Mouse (Mus musculus) embryonic facial prominence, embryonic 11.5 days (tissue): ENCODE data around the gene Dapl1. TPM values are rescaled to one million over a fixed set of nuclear protein-coding genes. Genes with fewer than 3 reads are reported as not detected.

Experiments used
- ATAC-seq: fragments of 200-750 bp; cut with Nextera tagmentation; replicated peaks from 2 replicates; pipeline ENCODE4 v1.8.0; 2017; ENCODE audit warnings: low read depth; ENCODE audit not compliant: insufficient number of reproducible peaks, low FRiP score, low TSS enrichment
- DNase-seq: peaks from one replicate; pipeline ENCODE4 v3.0.0-alpha.2; 2015; ENCODE audit warnings: low spot score
- H3K27ac ChIP-seq: fragments of 300-500 bp; sonication (generic); replicated peaks from 2 replicates; pipeline ENCODE4 v1.5.1; 2014; ENCODE audit warnings: mild to moderate bottlenecking, low read depth, low read length, control low read depth
- H3K27me3 ChIP-seq: fragments of 300-500 bp; sonication (generic); 2 replicates; pipeline ENCODE4 v1.6.1; 2014; ENCODE audit warnings: mild to moderate bottlenecking, low read length, moderate library complexity, mixed read lengths; ENCODE audit not compliant: control insufficient read depth, insufficient read depth
- H3K36me3 ChIP-seq: fragments of 300-500 bp; sonication (generic); replicated peaks from 2 replicates; pipeline ENCODE4 v1.6.1; 2014; ENCODE audit warnings: low read depth, mild to moderate bottlenecking, low read length, moderate library complexity, mixed read lengths; ENCODE audit not compliant: control insufficient read depth, insufficient read depth
- H3K4me1 ChIP-seq: fragments of 300-500 bp; sonication (generic); 2 replicates; pipeline ENCODE4 v1.6.1; 2014; ENCODE audit warnings: low read length, mixed read lengths; ENCODE audit not compliant: control insufficient read depth, insufficient read depth
- H3K4me2 ChIP-seq: fragments of 300-500 bp; sonication (generic); 2 replicates; pipeline ENCODE4 v1.6.1; 2014; ENCODE audit warnings: low read depth, mild to moderate bottlenecking, control low read depth, low read length, moderate library complexity
- H3K4me3 ChIP-seq: fragments of 300-500 bp; sonication (generic); 2 replicates; pipeline ENCODE4 v1.5.1; 2014; ENCODE audit warnings: low read depth, low read length, control low read depth
- H3K9ac ChIP-seq: fragments of 300-500 bp; sonication (generic); replicated peaks from 2 replicates; pipeline ENCODE4 v1.6.1; 2014; ENCODE audit warnings: mild to moderate bottlenecking, control low read depth, low read length
- H3K9me3 ChIP-seq: fragments of 300-500 bp; sonication (generic); replicated peaks from 2 replicates; pipeline ENCODE4 v1.6.1; 2016; ENCODE audit warnings: mild to moderate bottlenecking, low read length, inconsistent platforms, mixed read lengths; ENCODE audit not compliant: control insufficient read depth
- WGBS: fragments of 180-500 bp; shearing (Covaris S2); extraction: QIAGEN DNeasy Blood & Tissue Kit; methylation state at CpG from one replicate; pipeline ENCODE4 v1.1.7; 2014; 5-methylcytosine and 5-hydroxymethylcytosine counted together
- polyA plus RNA-seq: library from polyadenylated mRNA; unstranded; fragments of >200 nt; fragmentation: Nextera tagmentation; extraction: Ambion mirVana; gene quantifications from 2 replicates; pipeline ENCODE4 v1.2.1, GENCODE M21; 2014

The Dapl1 gene
- polyA plus RNA-seq, 1 experiment from 2014 or later: 9.9 TPM

DNA sequence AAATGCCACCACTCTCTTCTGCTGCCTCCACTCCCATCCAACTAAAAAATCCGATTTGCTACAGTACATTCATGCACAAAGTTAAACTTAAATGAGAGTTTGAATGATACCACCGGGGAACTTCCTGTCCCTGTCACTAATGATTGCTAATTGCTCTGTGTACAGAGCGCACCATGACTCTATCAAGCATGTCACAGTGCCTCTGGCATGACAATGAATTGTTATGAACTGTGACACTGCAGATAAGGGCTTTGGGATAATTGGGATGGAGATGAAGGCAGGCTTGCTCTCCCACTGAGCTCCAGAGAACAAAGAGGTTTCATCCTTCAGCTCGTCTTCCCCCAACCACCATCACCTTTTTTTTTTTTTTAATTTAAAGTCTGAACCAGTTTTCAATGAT is 1.2 kb downstream of the Dapl1 start:
- Histone ChIP-seq H3K4me2 (no peak overlapping the region), H3K27me3 (no peaks in the 10 kb centered on the region), H3K4me1 (no peaks in the 10 kb centered on the region), H3K9ac (no peak overlapping the region), H3K9me3 (no peaks in the 10 kb centered on the region), H3K36me3 (no peaks in the 10 kb centered on the region), H3K27ac (no peak overlapping the region), H3K4me3 (no peak overlapping the region)
- WGBS: 48% methylated on average over 4 of the region's 4 CpGs
- ATAC-seq (0 out of 2 replicates have a peak, but pooled peaks have one; percentile 54), DNase-seq (no peak)

DNA sequence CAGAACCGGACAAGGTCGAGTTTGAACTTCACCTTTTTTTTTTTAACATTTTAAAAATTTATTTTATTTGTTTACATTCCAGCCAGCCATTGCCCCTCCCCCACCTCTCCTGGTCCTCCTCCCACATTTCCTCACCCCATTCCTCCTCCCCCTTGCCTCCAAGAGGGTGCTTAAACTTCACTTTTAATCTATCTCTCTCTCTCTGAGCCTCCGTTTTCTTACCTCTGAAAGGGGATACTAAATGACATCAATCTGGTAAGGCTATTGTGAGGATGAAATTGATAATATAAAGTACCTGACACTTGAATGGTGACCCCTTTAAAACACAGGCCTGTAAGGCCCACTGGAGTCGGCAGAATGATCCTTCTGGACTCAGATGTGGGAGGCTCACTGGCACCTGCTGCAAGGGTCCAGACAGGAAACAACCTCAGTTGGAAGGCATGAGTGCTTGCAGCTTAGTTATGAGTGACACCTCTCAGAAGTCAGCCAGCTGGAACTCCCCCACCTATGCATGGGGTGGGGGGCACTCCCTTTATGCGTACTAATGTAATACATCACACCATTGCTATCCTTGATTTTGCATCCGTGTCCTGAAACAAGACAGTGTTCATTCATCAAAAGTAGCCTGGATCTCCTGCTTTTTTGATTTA is 1.9 kb downstream of the Dapl1 start:
- Histone ChIP-seq H3K27ac (no peak overlapping the region), H3K36me3 (no peaks in the 10 kb centered on the region), H3K4me3 (no peak overlapping the region), H3K27me3 (no peaks in the 10 kb centered on the region), H3K4me1 (no peaks in the 10 kb centered on the region), H3K4me2 (no peak overlapping the region), H3K9me3 (no peaks in the 10 kb centered on the region), H3K9ac (no peak overlapping the region)
- ATAC-seq (no peak), DNase-seq (no peak)
- WGBS: 64% methylated on average over 6 of the region's 6 CpGs

DNA sequence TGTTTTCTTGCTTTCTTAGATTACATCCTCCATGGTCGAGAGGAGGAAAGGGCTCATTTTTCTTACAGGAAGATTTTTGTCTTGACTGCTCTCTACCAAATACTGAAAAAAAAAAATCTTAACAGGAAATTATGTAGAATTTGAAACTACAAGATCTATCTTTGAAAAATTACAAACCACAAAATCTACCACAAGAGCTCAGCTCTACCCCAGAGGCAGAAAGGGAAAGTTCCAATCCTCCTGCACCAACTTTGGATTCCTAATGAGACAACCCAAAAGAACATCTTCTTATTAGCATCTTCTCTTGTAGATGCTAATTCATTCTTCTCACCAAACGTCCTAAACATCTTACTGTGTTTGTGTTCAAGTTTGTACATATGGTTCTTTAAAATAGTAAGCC is 3.8 kb downstream of the Dapl1 start:
- H3K36me3 ChIP-seq: no peaks in the 10 kb centered on the region
- no peaks in the 10 kb centered on the region for H3K4me1 ChIP-seq
- DNase-seq: no peak
- H3K27me3 ChIP-seq: no peaks in the 10 kb centered on the region
- no peak overlapping the region for H3K9ac ChIP-seq
- H3K4me3 ChIP-seq: no peak overlapping the region
- no peak overlapping the region for H3K27ac ChIP-seq
- H3K4me2 ChIP-seq: no peak overlapping the region
- no peak for ATAC-seq
- no peaks in the 10 kb centered on the region for H3K9me3 ChIP-seq
- WGBS: 64% methylated on average over 2 of the region's 2 CpGs

GRCm38 (mm10) chr2:59490353-59490752 is 5.9 kb downstream of the Dapl1 start:
- no peaks in the 10 kb centered on the region for H3K4me1 ChIP-seq
- no peaks in the 10 kb centered on the region for H3K9me3 ChIP-seq
- no peak for ATAC-seq
- H3K4me3 ChIP-seq: no peak overlapping the region
- no peak for DNase-seq
- no peak overlapping the region for H3K9ac ChIP-seq
- H3K27me3 ChIP-seq: no peaks in the 10 kb centered on the region
- WGBS: 74% methylated on average over 7 of the region's 7 CpGs
- no peak overlapping the region for H3K4me2 ChIP-seq
- no peaks in the 10 kb centered on the region for H3K36me3 ChIP-seq
- H3K27ac ChIP-seq: no peak overlapping the region

- H3K27ac ChIP-seq: no peak overlapping the region
- no peak overlapping the region for H3K9ac ChIP-seq
- peak; percentile 36 for DNase-seq
- H3K27me3 ChIP-seq: no peaks in the 10 kb centered on the region
- no peak for ATAC-seq
- no peak overlapping the region for H3K4me2 ChIP-seq
- H3K36me3 ChIP-seq: no peaks in the 10 kb centered on the region
- no peaks in the 10 kb centered on the region for H3K9me3 ChIP-seq
- H3K4me1 ChIP-seq: no peaks in the 10 kb centered on the region
- H3K4me3 ChIP-seq: no peak overlapping the region
- 26% methylated on average over 13 of the region's 13 CpGs for WGBS
Measured at GRCm38 (mm10) chr2:59493445-59494085, 9.1 kb downstream of the Dapl1 start.

- no peaks in the 10 kb centered on the region for H3K36me3 ChIP-seq
- H3K4me3 ChIP-seq: no peak overlapping the region
- H3K27ac ChIP-seq: no peak overlapping the region
- H3K4me1 ChIP-seq: no peaks in the 10 kb centered on the region
- 85% methylated on average over 8 of the region's 8 CpGs for WGBS
- no peaks in the 10 kb centered on the region for H3K27me3 ChIP-seq
- DNase-seq (no peak), ATAC-seq (no peak)
- no peaks in the 10 kb centered on the region for H3K9me3 ChIP-seq
- H3K4me2 ChIP-seq: no peak overlapping the region
- H3K9ac ChIP-seq: no peak overlapping the region
Measured at GRCm38 (mm10) chr2:59499146-59499545, 14.7 kb downstream of the Dapl1 start.

DNA sequence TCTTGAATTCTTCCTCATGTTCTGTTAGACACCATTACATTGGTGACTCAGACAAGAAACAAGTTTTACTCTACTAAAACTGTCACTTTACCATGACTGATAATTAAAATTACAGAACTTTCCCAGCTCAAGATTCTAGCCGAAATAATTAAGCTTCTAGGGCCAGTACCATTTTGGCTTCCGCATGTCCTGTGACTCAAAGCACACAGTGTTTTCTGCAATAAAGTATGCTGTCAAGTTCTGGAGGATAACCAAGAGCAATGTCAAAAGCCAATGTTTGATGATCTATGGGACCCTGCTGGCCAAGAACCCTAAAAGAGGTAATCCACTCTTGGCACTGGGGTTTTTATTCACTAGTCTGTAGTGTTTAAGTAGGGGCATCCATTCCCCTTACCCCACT is 15.3 kb downstream of the Dapl1 start:
- no peaks in the 10 kb centered on the region for H3K9me3 ChIP-seq
- 92% methylated on average over 2 of the region's 2 CpGs for WGBS
- DNase-seq (no peak), ATAC-seq (no peak)
- H3K4me1 ChIP-seq: no peaks in the 10 kb centered on the region
- H3K4me2 ChIP-seq: no peak overlapping the region
- no peaks in the 10 kb centered on the region for H3K27me3 ChIP-seq
- H3K4me3 ChIP-seq: no peak overlapping the region
- no peaks in the 10 kb centered on the region for H3K36me3 ChIP-seq
- no peak overlapping the region for H3K9ac ChIP-seq
- no peak overlapping the region for H3K27ac ChIP-seq

DNA sequence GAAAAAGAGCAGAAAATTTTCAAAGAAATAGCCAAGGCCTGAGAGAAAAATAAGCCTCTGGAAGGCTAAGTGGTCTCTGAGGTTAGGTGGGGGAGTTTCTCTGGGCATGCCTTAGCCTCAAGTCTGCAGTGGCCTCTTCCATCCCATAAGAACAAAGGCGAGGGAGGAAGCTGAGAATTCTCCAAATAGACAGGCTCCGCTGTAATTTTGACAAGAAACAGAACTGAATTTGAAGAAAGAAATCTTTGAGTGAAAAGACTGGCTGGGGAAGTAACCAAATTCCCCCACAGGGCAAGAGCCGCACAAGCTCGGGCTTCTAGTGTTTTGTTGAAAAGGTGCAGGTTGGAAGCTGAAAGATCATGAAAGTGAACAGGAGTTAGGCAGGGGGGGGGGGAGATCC is 24.6 kb downstream of the Dapl1 start:
- Histone ChIP-seq H3K4me2 (no peak overlapping the region), H3K27ac (no peak overlapping the region), H3K36me3 (no peaks in the 10 kb centered on the region), H3K4me3 (no peak overlapping the region), H3K4me1 (no peaks in the 10 kb centered on the region), H3K9ac (no peak overlapping the region), H3K27me3 (no peaks in the 10 kb centered on the region), H3K9me3 (no peaks in the 10 kb centered on the region; the same call in 1 of the 2 replicates)
- WGBS: 53% methylated on average over 4 of the region's 4 CpGs
- ATAC-seq (no peak), DNase-seq (peak; percentile 60)
